In genomic region chr1:82106756-82107155, GRCm38 (mm10) we compare ENCODE assay signal across 29 mouse cellular contexts.
A peak's percentile ranks its signal among the peaks of the same experiment; 100 is the strongest.
DNase-seq lines count a peak whose midpoint lies in the region; ATAC-seq lines count a peak whose summit lies in the region.
"Had no signal": no experiment of that assay in that cellular context is flagged by ENCODE, and none has a peak within 500 bp of the region (broad histone marks: within the 10 kb centered on the region; RNA-seq: fewer than 3 reads in every experiment).

No protein-coding gene starts in this region.

- 50% methylated on average over 5 of the region's 5 CpGs for WGBS in hindbrain, embryonic 12.5 days
- 75% methylated on average over 5 of the region's 5 CpGs for WGBS in hindbrain, embryonic 10.5 days
- 52% methylated on average over 5 of the region's 5 CpGs for WGBS in neural tube, embryonic 14.5 days

- H3K4me1 ChIP-seq in hindbrain, embryonic 12.5 days, result no peaks in the 10 kb centered on the region
- H3K4me1 ChIP-seq in hindbrain, embryonic 10.5 days (replicated peaks), result no peaks in the 10 kb centered on the region
- no peaks in the 10 kb centered on the region for H3K4me1 ChIP-seq in neural tube, embryonic 14.5 days (ENCODE audit: control insufficient read depth, insufficient read depth, low read length)
- H3K4me1 ChIP-seq: embryonic facial prominence, embryonic 10.5 days; embryonic facial prominence, embryonic 13.5 days; forebrain, embryonic 12.5 days; forebrain, embryonic 15.5 days; heart, embryonic 12.5 days; heart, embryonic 15.5 days; intestine, embryonic 15.5 days had no signal

- H3K9me3 ChIP-seq in hindbrain, embryonic 12.5 days (replicated peaks), result no peaks in the 10 kb centered on the region
- no peaks in the 10 kb centered on the region for H3K9me3 ChIP-seq in hindbrain, embryonic 10.5 days
- H3K9me3 ChIP-seq in neural tube, embryonic 14.5 days (ENCODE audit: control insufficient read depth, low read length), result no peaks in the 10 kb centered on the region
- H3K9me3 ChIP-seq: embryonic facial prominence, embryonic 10.5 days; embryonic facial prominence, embryonic 13.5 days; forebrain, embryonic 15.5 days; heart, embryonic 12.5 days; heart, embryonic 15.5 days; intestine, embryonic 15.5 days had no signal

- H3K9ac ChIP-seq in hindbrain, embryonic 12.5 days, result no peak overlapping the region
- no peak overlapping the region for H3K9ac ChIP-seq in neural tube, embryonic 14.5 days (replicated peaks; ENCODE audit: low read depth, low read length)
- H3K9ac ChIP-seq: embryonic facial prominence, embryonic 13.5 days; forebrain, embryonic 12.5 days; forebrain, embryonic 15.5 days; heart, embryonic 12.5 days; heart, embryonic 15.5 days; hindbrain, embryonic 14.5 days; intestine, embryonic 15.5 days had no signal

- ATAC-seq in hindbrain, embryonic 12.5 days (ENCODE audit: low FRiP score), result peak; percentile 76
- ATAC-seq in neural tube, embryonic 14.5 days (ENCODE audit: low read depth), result peak; percentile 60; the same call in 1 of the 2 replicates
- ATAC-seq: CD4-positive, CD25-positive, alpha-beta regulatory T cell, adult 4 months; forebrain, embryonic 15.5 days; intestine, embryonic 15.5 days had no signal

- no peaks in the 10 kb centered on the region for H3K27me3 ChIP-seq in hindbrain, embryonic 12.5 days
- H3K27me3 ChIP-seq in hindbrain, embryonic 10.5 days (ENCODE audit: insufficient read depth, poor library complexity, severe bottlenecking), result no peaks in the 10 kb centered on the region
- H3K27me3 ChIP-seq in neural tube, embryonic 14.5 days (ENCODE audit: control insufficient read depth, insufficient read depth, low read length), result no peaks in the 10 kb centered on the region
- H3K27me3 ChIP-seq: embryonic facial prominence, embryonic 13.5 days; forebrain, embryonic 12.5 days; forebrain, embryonic 15.5 days; heart, embryonic 12.5 days; heart, embryonic 15.5 days; intestine, embryonic 15.5 days had no signal

- no peaks in the 10 kb centered on the region for H3K36me3 ChIP-seq in hindbrain, embryonic 12.5 days
- H3K36me3 ChIP-seq in hindbrain, embryonic 10.5 days, result no peaks in the 10 kb centered on the region
- no peaks in the 10 kb centered on the region for H3K36me3 ChIP-seq in neural tube, embryonic 14.5 days (ENCODE audit: control insufficient read depth, insufficient read depth, low read length)
- H3K36me3 ChIP-seq: embryonic facial prominence, embryonic 10.5 days; embryonic facial prominence, embryonic 13.5 days; forebrain, embryonic 12.5 days; forebrain, embryonic 15.5 days; heart, embryonic 12.5 days; heart, embryonic 15.5 days; intestine, embryonic 15.5 days had no signal

- H3K27ac ChIP-seq in hindbrain, embryonic 12.5 days, result no peak overlapping the region
- no peak overlapping the region for H3K27ac ChIP-seq in hindbrain, embryonic 10.5 days
- no peak overlapping the region for H3K27ac ChIP-seq in neural tube, embryonic 14.5 days (ENCODE audit: low read depth, low read length)
- H3K27ac ChIP-seq: embryonic facial prominence, embryonic 10.5 days; embryonic facial prominence, embryonic 13.5 days; forebrain, embryonic 12.5 days; forebrain, embryonic 15.5 days; gastrocnemius, adult 2 months; heart, embryonic 15.5 days; hindbrain, embryonic 14.5 days; intestine, embryonic 15.5 days had no signal

- no peak overlapping the region for H3K4me2 ChIP-seq in hindbrain, embryonic 12.5 days (replicated peaks)
- no peak overlapping the region for H3K4me2 ChIP-seq in neural tube, embryonic 14.5 days (ENCODE audit: low read depth, low read length)
- H3K4me2 ChIP-seq: embryonic facial prominence, embryonic 13.5 days; forebrain, embryonic 12.5 days; forebrain, embryonic 15.5 days; heart, embryonic 12.5 days; heart, embryonic 15.5 days; hindbrain, embryonic 14.5 days; intestine, embryonic 15.5 days had no signal

- H3K4me3 ChIP-seq in hindbrain, embryonic 12.5 days, result no peak overlapping the region
- no peak overlapping the region for H3K4me3 ChIP-seq in hindbrain, embryonic 10.5 days
- no peak overlapping the region for H3K4me3 ChIP-seq in neural tube, embryonic 14.5 days (ENCODE audit: low read depth, low read length)
- H3K4me3 ChIP-seq: embryonic facial prominence, embryonic 10.5 days; embryonic facial prominence, embryonic 13.5 days; erythroblast, embryonic 14.5 days; forebrain, embryonic 12.5 days; forebrain, embryonic 15.5 days; gastrocnemius, adult 2 months; heart, embryonic 12.5 days; heart, embryonic 15.5 days; intestine, embryonic 15.5 days had no signal

- DNase-seq in hindbrain, embryonic 10.5 days (ENCODE audit: low spot score), result no peak
- no peak for DNase-seq in neural tube, embryonic 10.5 days (ENCODE audit: extremely low spot score, low spot score)
- peak; percentile 49 for DNase-seq in embryo, embryonic 11 days
- DNase-seq in mesoderm, embryonic 11.5 days (ENCODE audit: low read depth, low spot score), result peak; percentile 63
- no peak for DNase-seq in thymus, postnatal 4 days
- DNase-seq: adrenal gland, adult 2 months; adrenal gland, postnatal 14 days; cerebellum, adult 11 months; cerebellum, adult 2 months; cerebellum, adult 9-11 months; cerebellum, postnatal 25 days; gastrocnemius, adult 2 months; gastrocnemius, postnatal 14 days; heart, adult 11 months; heart, postnatal 10 days; heart, postnatal 36 days; kidney, adult 11 months had no signal

Comparison
In these comparisons a context has a peak if more than half of its experiments do, and no peak if none do; other contexts are left out.
1. DNase-seq: peak in embryo, embryonic 11 days (single experiment) and mesoderm, embryonic 11.5 days (single experiment); none in hindbrain, embryonic 10.5 days (single experiment), neural tube, embryonic 10.5 days (single experiment) and thymus, postnatal 4 days (single experiment).